Mouse (Mus musculus): ENCODE data around the gene Fhl2.
A peak's percentile ranks its signal among the peaks of the same experiment; 100 is the strongest.

Fhl2 gene

GRCm38 (mm10) chr1:43098031-43098984, 98.5 kb downstream of the Fhl2 start, which contains the start of the genes Tgfbrap1 and AI597479:
Gene Tgfbrap1, minus strand, starts transcription at chr1:43098637.
Gene AI597479, plus strand, starts transcription at chr1:43098710.
- peak; percentile 96 to 97 for DNase-seq

GRCm38 (mm10) chr1:43094206-43094605, 102.6 kb downstream of the Fhl2 start:
- DNase-seq, result no peak

DNA sequence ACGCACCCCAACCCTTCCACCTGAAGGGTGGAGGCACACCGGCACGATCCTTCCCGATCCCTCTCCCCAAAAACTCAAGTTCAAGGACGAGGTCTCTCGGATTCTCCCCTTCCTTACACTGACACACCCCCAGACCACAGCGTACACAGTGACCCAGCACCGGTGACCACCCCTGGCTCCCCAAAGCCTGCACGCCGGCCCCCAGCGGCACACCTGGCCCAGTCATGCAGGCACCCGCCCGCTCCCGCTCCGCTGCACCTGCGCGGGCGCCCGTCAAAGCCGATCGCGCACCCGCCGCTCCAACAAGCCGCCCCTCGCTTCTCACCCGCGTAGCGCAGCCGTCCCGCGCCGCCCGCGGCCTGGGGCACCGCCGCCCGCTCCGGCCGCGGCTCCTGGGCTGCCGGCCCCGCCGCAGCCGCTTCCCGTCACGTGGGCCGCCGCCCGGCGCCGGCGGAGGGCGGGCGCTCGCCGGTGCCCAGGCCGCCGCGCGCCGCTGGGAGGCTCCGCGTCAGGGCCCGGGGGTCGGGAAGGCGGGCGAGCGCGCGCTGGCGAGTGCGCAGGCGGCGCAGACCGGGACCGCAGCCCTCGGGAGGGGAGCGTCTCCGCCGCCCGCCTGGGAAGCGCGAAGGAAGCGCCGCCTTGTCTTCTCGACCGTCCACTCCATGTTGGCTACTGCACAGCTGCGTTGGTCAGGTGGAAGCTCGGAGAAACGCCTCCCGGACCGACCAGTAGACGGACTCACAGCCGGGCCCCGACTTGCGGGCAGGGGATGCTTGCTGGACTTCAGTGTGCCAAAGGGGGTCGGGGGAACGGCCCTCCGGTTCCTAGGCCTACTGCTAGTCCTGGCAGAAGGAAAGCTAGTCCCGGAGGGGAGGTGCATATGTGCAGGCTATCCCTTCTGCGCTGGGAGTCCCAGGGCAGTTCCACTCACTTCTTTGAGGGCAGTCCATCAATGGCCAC, 104.4 kb downstream of the Fhl2 start:
- DNase-seq, result peak; percentile 72 to 80

GRCm38 (mm10) chr1:43091306-43092055, 105.3 kb downstream of the Fhl2 start:
- no peak for DNase-seq

DNA sequence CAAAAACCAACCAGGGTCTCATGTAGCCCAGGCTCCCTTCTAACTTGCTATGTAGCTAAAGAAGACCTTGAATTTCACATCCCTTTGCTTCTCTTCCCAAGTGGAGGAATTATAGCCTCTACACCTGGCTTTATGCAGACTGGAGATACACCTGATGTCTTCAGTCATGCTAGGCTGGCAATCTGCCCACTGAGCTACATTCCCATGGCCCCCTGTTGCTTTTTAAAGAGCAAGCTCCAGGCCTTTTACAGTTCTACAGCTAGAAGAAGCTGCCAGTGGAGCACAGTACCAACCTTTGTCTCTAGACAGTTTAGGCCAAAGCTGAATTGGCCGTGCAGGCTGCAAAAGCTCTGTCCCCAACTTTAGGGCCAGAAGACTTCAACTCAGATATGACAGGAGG, 106.4 kb downstream of the Fhl2 start:
- peak; percentile 44 to 64 for DNase-seq

DNA sequence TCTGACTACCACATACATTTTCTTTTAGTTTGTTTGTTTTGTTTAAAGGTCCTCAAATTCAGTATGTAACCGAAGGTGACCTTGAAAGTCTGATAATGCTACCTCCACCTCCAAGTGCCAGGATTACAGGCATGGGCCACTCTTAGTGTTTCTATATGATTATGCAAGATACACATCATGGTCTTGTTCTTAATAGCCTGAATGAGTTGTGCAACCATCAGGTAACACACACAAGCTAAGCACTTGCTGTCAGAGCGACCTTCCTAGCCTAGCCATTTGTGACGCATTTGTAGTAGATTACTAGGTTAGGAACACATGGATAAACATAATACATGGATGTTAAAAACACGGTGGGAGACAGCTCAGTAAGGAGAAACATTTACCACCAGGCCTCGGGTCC, 113.8 kb downstream of the Fhl2 start:
- DNase-seq, result no peak

DNA sequence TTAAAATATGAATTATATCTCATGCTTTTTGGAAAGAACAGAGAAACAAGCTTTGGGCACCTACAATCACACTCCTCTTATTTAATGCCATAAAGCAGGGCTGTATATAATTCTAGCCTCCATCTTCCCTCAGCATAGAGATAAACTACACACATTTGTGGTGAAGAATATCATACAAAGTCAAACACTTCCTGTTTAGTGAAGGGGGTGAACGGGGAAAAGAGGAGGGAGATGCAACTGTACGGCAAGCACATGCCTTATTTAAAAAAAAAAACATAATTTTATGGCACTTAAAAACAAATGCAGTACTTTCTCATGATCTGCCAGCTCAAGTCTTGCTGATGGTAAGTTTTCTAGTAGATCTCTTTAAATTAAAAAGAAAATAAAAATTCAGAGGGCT, 118.7 kb downstream of the Fhl2 start:
- no peak for DNase-seq

GRCm38 (mm10) chr1:43074791-43075190, 122.0 kb downstream of the Fhl2 start:
- DNase-seq, result peak; percentile 46 to 59
